13 mouse cellular contexts compared by ENCODE assay signal in the genomic region with DNA sequence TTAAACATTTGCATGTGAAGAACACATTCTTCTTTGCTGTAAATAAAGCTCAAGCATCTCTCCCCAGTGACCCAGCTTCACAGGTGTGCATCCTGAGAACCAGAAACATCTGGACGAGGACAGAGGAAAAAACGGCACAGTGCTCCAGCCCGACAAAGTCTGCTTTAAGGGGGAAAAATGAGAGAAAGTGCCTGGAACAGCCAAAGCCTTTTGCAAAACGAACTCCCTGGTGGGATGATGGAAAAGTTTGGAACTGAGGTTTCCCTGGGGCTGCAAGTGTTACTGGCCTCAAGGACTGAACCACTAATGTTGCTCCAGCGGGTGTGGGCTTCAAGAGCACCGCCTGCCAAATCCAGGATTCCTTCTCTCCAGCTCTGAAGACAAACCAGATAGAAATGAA. TPM values are rescaled to one million over a fixed set of nuclear protein-coding genes. Genes with fewer than 3 reads are reported as not detected.
DNase-seq lines count a peak whose midpoint lies in the region; ATAC-seq and TF ChIP-seq lines count a peak whose summit lies in the region.
"Had no signal": no experiment of that assay in that cellular context is flagged by ENCODE, and none has a peak within 500 bp of the region (broad histone marks: within the 10 kb centered on the region; RNA-seq: fewer than 3 reads in every experiment).

No protein-coding gene starts in this region.

- no peaks in the 10 kb centered on the region for H3K36me3 ChIP-seq in hindbrain, postnatal 0 days (ENCODE audit: insufficient read depth, low read length)
- H3K36me3 ChIP-seq in hindbrain, embryonic 11.5 days (ENCODE audit: control insufficient read depth, insufficient read depth, low read length), result no peaks in the 10 kb centered on the region
- H3K36me3 ChIP-seq: forebrain, embryonic 10.5 days; lung, embryonic 15.5 days; neural tube, embryonic 15.5 days had no signal

- no peak overlapping the region for H3K27ac ChIP-seq in hindbrain, postnatal 0 days
- H3K27ac ChIP-seq in hindbrain, embryonic 11.5 days (ENCODE audit: low read depth, low read length), result no peak overlapping the region
- H3K27ac ChIP-seq: forebrain, embryonic 10.5 days; lung, embryonic 15.5 days; neural tube, embryonic 15.5 days had no signal

- H3K4me1 ChIP-seq in hindbrain, postnatal 0 days (ENCODE audit: insufficient read depth, low read length), result no peaks in the 10 kb centered on the region
- no peaks in the 10 kb centered on the region for H3K4me1 ChIP-seq in hindbrain, embryonic 11.5 days (replicated peaks; ENCODE audit: control insufficient read depth, insufficient read depth, low read length)
- H3K4me1 ChIP-seq: forebrain, embryonic 10.5 days; neural tube, embryonic 15.5 days had no signal

- TF ChIP-seq CTCF in hindbrain, postnatal 0 days (IDR thresholded peaks at IDR 0.05; ENCODE audit: low read depth), result no peak

- no peaks in the 10 kb centered on the region for H3K27me3 ChIP-seq in hindbrain, postnatal 0 days (ENCODE audit: insufficient read depth, low read length)
- no peaks in the 10 kb centered on the region for H3K27me3 ChIP-seq in hindbrain, embryonic 11.5 days (ENCODE audit: control insufficient read depth, insufficient read depth, low read length)
- H3K27me3 ChIP-seq: lung, embryonic 15.5 days; neural tube, embryonic 15.5 days had no signal

- H3K9me3 ChIP-seq in hindbrain, postnatal 0 days (ENCODE audit: low read length), result no peaks in the 10 kb centered on the region
- H3K9me3 ChIP-seq in hindbrain, embryonic 11.5 days (ENCODE audit: control insufficient read depth, low read length), result no peaks in the 10 kb centered on the region
- H3K9me3 ChIP-seq: lung, embryonic 15.5 days; neural tube, embryonic 15.5 days had no signal

- WGBS in hindbrain, postnatal 0 days, result 42% methylated on average over 6 of the region's 6 CpGs
- WGBS in hindbrain, embryonic 11.5 days, result 49% methylated on average over 6 of the region's 6 CpGs

- H3K4me2 ChIP-seq in hindbrain, postnatal 0 days (ENCODE audit: low read depth, low read length), result no peak overlapping the region
- no peak overlapping the region for H3K4me2 ChIP-seq in hindbrain, embryonic 11.5 days (replicated peaks; ENCODE audit: low read depth, low read length)
- H3K4me2 ChIP-seq: lung, embryonic 15.5 days; neural tube, embryonic 15.5 days had no signal

- H3K4me3 ChIP-seq in hindbrain, postnatal 0 days (ENCODE audit: low read length), result no peak overlapping the region
- no peak overlapping the region for H3K4me3 ChIP-seq in hindbrain, embryonic 11.5 days (ENCODE audit: low read depth, low read length)
- H3K4me3 ChIP-seq: forebrain, embryonic 10.5 days; lung, embryonic 15.5 days; neural tube, embryonic 15.5 days had no signal

- no peak for ATAC-seq in hindbrain, postnatal 0 days
- ATAC-seq in hindbrain, embryonic 11.5 days (ENCODE audit: low FRiP score), result no peak
- ATAC-seq: midbrain, embryonic 16.5 days had no signal

- no peak overlapping the region for H3K9ac ChIP-seq in hindbrain, postnatal 0 days (replicated peaks; ENCODE audit: low read length)
- no peak overlapping the region for H3K9ac ChIP-seq in hindbrain, embryonic 11.5 days (ENCODE audit: low read depth, low read length)
- H3K9ac ChIP-seq: lung, embryonic 15.5 days; neural tube, embryonic 15.5 days had no signal

- peak; percentile 18 for DNase-seq in hindbrain, postnatal 0 days (ENCODE audit: low spot score)
- no peak for DNase-seq in hindbrain, embryonic 11.5 days (ENCODE audit: low spot score)
- peak; percentile 35 for DNase-seq in urinary bladder, postnatal 14 days (ENCODE audit: low spot score)
- DNase-seq in urinary bladder, postnatal 10 days (ENCODE audit: low spot score), result no peak
- DNase-seq in heart, adult 9 months (ENCODE audit: low spot score in 2 of 2), result peak; percentile 76 to 78
- no peak for DNase-seq in layer of hippocampus, adult 9-11 months
- DNase-seq in thymus, postnatal 14 days, result no peak
- DNase-seq: cerebellum, postnatal 36 days; spleen, adult 18-20 months had no signal

RNA-seq across cellular contexts. Expression of gene Fndc3b, which starts 47.9 kb away (rescaled TPM):
- 14.0 and 16.0 TPM in 2 replicates for total RNA-seq in hindbrain, postnatal 0 days (2014; rRNA removed)
- 4.6 and 5.4 TPM in 2 replicates for polyA plus RNA-seq in hindbrain, postnatal 0 days (2015; fragmentation: Nextera tagmentation; extraction: Ambion mirVana)
- 11.4 and 12.8 TPM in 2 replicates for polyA plus RNA-seq in hindbrain, embryonic 11.5 days (2014; fragmentation: Nextera tagmentation; extraction: Ambion mirVana)

Comparison
In these comparisons a context has a peak if more than half of its experiments do, and no peak if none do; other contexts are left out.
1. DNase-seq: peak in hindbrain, postnatal 0 days (single experiment), urinary bladder, postnatal 14 days (single experiment) and heart, adult 9 months (2 of 2); none in hindbrain, embryonic 11.5 days (single experiment), urinary bladder, postnatal 10 days (single experiment), layer of hippocampus, adult 9-11 months (single experiment) and thymus, postnatal 14 days (single experiment).